In genomic region chr12:102499723-102500122, GRCm38 (mm10) we compare ENCODE assay signal across 9 mouse cellular contexts. TPM values are rescaled to one million over a fixed set of nuclear protein-coding genes. Genes with fewer than 3 reads are reported as not detected.
A peak's percentile ranks its signal among the peaks of the same experiment; 100 is the strongest.
DNase-seq lines count a peak whose midpoint lies in the region; ATAC-seq and TF ChIP-seq lines count a peak whose summit lies in the region.
"Had no signal": no experiment of that assay in that cellular context is flagged by ENCODE, and none has a peak within 500 bp of the region (broad histone marks: within the 10 kb centered on the region; RNA-seq: fewer than 3 reads in every experiment).

No protein-coding gene starts in this region.

- no peak overlapping the region for H3K4me3 ChIP-seq in cerebellum, adult 2 months (replicated peaks; ENCODE audit: insufficient read depth, low read depth, low read length)
- H3K4me3 ChIP-seq in thymus, adult 2 months (ENCODE audit: control insufficient read depth, insufficient read depth, low read length): no peak overlapping the region
- no peak overlapping the region for H3K4me3 ChIP-seq in limb, embryonic 12.5 days (replicated peaks)
- no peak overlapping the region for H3K4me3 ChIP-seq in midbrain, embryonic 11.5 days (ENCODE audit: low read depth, low read length)

- no peak overlapping the region for H3K27ac ChIP-seq in cerebellum, adult 2 months (ENCODE audit: insufficient read depth, low read length)
- no peak overlapping the region for H3K27ac ChIP-seq in thymus, adult 2 months (ENCODE audit: control insufficient read depth, insufficient read depth, low read length)
- peak overlapping the region; percentile 82 for H3K27ac ChIP-seq in limb, embryonic 12.5 days
- H3K27ac ChIP-seq in midbrain, embryonic 11.5 days (ENCODE audit: low read depth, low read length): no peak overlapping the region

- no peak overlapping the region for H3K9ac ChIP-seq in limb, embryonic 12.5 days (replicated peaks)
- no peak overlapping the region for H3K9ac ChIP-seq in midbrain, embryonic 11.5 days (ENCODE audit: low read length)

- no peaks in the 10 kb centered on the region for H3K4me1 ChIP-seq in cerebellum, adult 2 months (ENCODE audit: control insufficient read depth, insufficient read depth, low read length)
- H3K4me1 ChIP-seq in thymus, adult 2 months (replicated peaks; ENCODE audit: control insufficient read depth, insufficient read depth, low read length): no peaks in the 10 kb centered on the region
- H3K4me1 ChIP-seq in limb, embryonic 12.5 days (replicated peaks): peaks cover 19% of the 10 kb centered on the region
- H3K4me1 ChIP-seq in midbrain, embryonic 11.5 days (ENCODE audit: control insufficient read depth, insufficient read depth, low read length): no peaks in the 10 kb centered on the region

- DNase-seq in cerebellum, adult 2 months: peak in 1 of 2 experiments; percentile 33
- DNase-seq in thymus, postnatal 0 days (ENCODE audit: low spot score): peak; percentile 8
- DNase-seq in thymus, adult 2 months: no peak
- DNase-seq in thymus, postnatal 4 days: peak; percentile 35
- DNase-seq in midbrain, embryonic 11.5 days (ENCODE audit: low spot score, missing footprints): no peak
- DNase-seq in left cerebral cortex, adult 8-10 months (ENCODE audit: low spot score in 2 of 2): no peak

- peak; percentile 52; the same call in 1 of the 2 replicates for TF ChIP-seq CTCF in cerebellum, adult 2 months (IDR thresholded peaks at IDR 0.05; ENCODE audit: borderline replicate concordance, insufficient read depth, low read depth, low read length)
- no peak for TF ChIP-seq CTCF in thymus, adult 2 months (IDR thresholded peaks at IDR 0.05; ENCODE audit: borderline replicate concordance, control insufficient read depth, extremely low read depth, insufficient read depth, low read length, poor library complexity)

- no peak for ATAC-seq in cerebellum, adult (ENCODE audit: insufficient number of reproducible peaks, low FRiP score, low TSS enrichment)
- no peak for ATAC-seq in limb, embryonic 12.5 days (ENCODE audit: insufficient number of reproducible peaks, insufficient read depth, low FRiP score, low TSS enrichment, low read depth)
- no peak for ATAC-seq in midbrain, embryonic 11.5 days (ENCODE audit: low FRiP score)

- 72% methylated on average over 4 of the region's 4 CpGs for WGBS in cerebellum, adult 2 months
- WGBS in thymus, adult 2 months: 85% methylated on average over 4 of the region's 4 CpGs
- 67% methylated on average over 4 of the region's 4 CpGs for WGBS in limb, embryonic 12.5 days
- WGBS in midbrain, embryonic 11.5 days: 70% methylated on average over 4 of the region's 4 CpGs

- no peak for TF ChIP-seq POLR2A in cerebellum, adult 2 months (IDR thresholded peaks at IDR 0.05; ENCODE audit: borderline replicate concordance, insufficient read depth, low read length)
- TF ChIP-seq POLR2A in thymus, adult 2 months (IDR thresholded peaks at IDR 0.05; ENCODE audit: control insufficient read depth, extremely low read depth, insufficient read depth, low read length, poor library complexity): no peak

- H3K4me2 ChIP-seq in limb, embryonic 12.5 days: no peak overlapping the region
- H3K4me2 ChIP-seq in midbrain, embryonic 11.5 days: no peak overlapping the region

- H3K9me3 ChIP-seq in limb, embryonic 12.5 days: no peaks in the 10 kb centered on the region
- no peaks in the 10 kb centered on the region for H3K9me3 ChIP-seq in midbrain, embryonic 11.5 days (ENCODE audit: control insufficient read depth, low read length)

- no peaks in the 10 kb centered on the region for H3K27me3 ChIP-seq in cerebellum, adult 2 months (ENCODE audit: control insufficient read depth, insufficient read depth, low read length)
- H3K27me3 ChIP-seq in thymus, adult 2 months (ENCODE audit: control insufficient read depth, insufficient read depth, low read length): no peaks in the 10 kb centered on the region
- H3K27me3 ChIP-seq in limb, embryonic 12.5 days: no peaks in the 10 kb centered on the region
- no peaks in the 10 kb centered on the region for H3K27me3 ChIP-seq in midbrain, embryonic 11.5 days (ENCODE audit: control insufficient read depth, insufficient read depth, low read length)

- H3K36me3 ChIP-seq in thymus, adult 2 months (ENCODE audit: control insufficient read depth, insufficient read depth, low read length): peaks cover 29% of the 10 kb centered on the region
- peaks cover 26% of the 10 kb centered on the region for H3K36me3 ChIP-seq in limb, embryonic 12.5 days
- H3K36me3 ChIP-seq in midbrain, embryonic 11.5 days (ENCODE audit: control insufficient read depth, insufficient read depth, low read length): no peaks in the 10 kb centered on the region

RNA-seq across cellular contexts. Expression of gene Golga5, which starts 30.8 kb away (rescaled TPM):
- 27.4 and 28.4 TPM in 2 replicates for polyA plus RNA-seq in cerebellum, adult 2 months (2012; rRNA removed)
- 31.7 and 34.5 TPM in 2 replicates for polyA plus RNA-seq in thymus, postnatal 0 days (2015; fragmentation: Nextera tagmentation; extraction: Ambion mirVana)
- 13.3 and 14.3 TPM in 2 replicates for polyA plus RNA-seq in thymus, adult 2 months (2012; rRNA removed)
- 37.5 and 37.6 TPM in 2 replicates for polyA plus RNA-seq in limb, embryonic 12.5 days (2016; fragmentation: Nextera tagmentation; extraction: Ambion mirVana)
- 31.6 and 32.9 TPM in 2 replicates for polyA plus RNA-seq in midbrain, embryonic 11.5 days (2014; fragmentation: Nextera tagmentation; extraction: Ambion mirVana)
- 10 to 100 TPM; 25.4 to 32.6 (median 32.0) TPM for total RNA-seq in left cerebral cortex, adult 8-10 months (2022)

RNA-seq across cellular contexts. Expression of gene Chga, which starts 55.0 kb away (rescaled TPM):
- polyA plus RNA-seq in cerebellum, adult 2 months (2012; rRNA removed): 187 and 216 TPM in 2 replicates
- polyA plus RNA-seq in thymus, postnatal 0 days (2015; fragmentation: Nextera tagmentation; extraction: Ambion mirVana): 13.2 and 25.2 TPM in 2 replicates
- polyA plus RNA-seq in thymus, adult 2 months (2012; rRNA removed): 7.3 and 12.4 TPM in 2 replicates
- polyA plus RNA-seq in limb, embryonic 12.5 days (2016; fragmentation: Nextera tagmentation; extraction: Ambion mirVana): 0.33 and 0.70 TPM in 2 replicates
- 23.5 and 24.0 TPM in 2 replicates for polyA plus RNA-seq in midbrain, embryonic 11.5 days (2014; fragmentation: Nextera tagmentation; extraction: Ambion mirVana)
- total RNA-seq in left cerebral cortex, adult 8-10 months (2022): 100 to 1,000 TPM; 151 to 178 (median 173) TPM
- total RNA-seq: MEL had no signal

Comparison
In these comparisons a context has a peak if more than half of its experiments do, and no peak if none do; other contexts are left out.
1. DNase-seq: peak in thymus, postnatal 0 days (single experiment) and thymus, postnatal 4 days (single experiment); none in thymus, adult 2 months (single experiment), midbrain, embryonic 11.5 days (single experiment) and left cerebral cortex, adult 8-10 months (0 of 2).